Mouse (Mus musculus): ENCODE data around the gene Clint1.

Gene Clint1

DNA sequence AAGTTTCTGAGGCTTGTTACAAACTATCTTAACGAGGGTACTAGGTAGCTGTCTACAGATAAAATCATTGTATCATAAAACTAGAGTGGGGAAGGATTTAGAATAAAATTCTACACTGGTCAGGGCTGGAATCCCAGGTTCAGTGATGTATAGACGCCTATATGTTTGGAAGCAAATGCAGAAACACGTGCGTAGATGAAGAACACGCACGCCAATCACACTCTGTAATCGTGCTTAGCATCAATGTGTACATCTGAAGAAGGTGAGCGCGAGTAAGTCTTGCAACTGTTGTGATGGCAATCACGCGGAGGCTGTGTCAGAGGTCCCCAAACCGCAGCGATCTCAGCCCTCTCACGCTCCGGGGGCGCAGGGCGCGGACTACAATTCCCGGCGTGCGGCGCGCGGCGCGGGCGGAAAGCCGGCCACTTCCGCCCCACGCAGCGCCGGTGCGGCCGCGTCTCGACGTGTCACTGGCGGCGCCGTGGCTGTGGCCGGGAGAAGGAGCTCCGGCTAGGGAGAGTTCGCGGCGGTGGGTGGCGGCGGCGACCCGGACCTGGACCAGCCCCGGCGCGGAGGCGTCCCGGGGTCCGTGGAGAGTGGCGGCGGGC lies at the start of gene Clint1:
TSS of gene Clint1 (plus strand) at position 536 of the 608 bp plus-strand sequence.
- DNase-seq (ENCODE audit: low read depth in 2 of 2, low spot score in 2 of 2), result peak; percentile 88 to 90

DNA sequence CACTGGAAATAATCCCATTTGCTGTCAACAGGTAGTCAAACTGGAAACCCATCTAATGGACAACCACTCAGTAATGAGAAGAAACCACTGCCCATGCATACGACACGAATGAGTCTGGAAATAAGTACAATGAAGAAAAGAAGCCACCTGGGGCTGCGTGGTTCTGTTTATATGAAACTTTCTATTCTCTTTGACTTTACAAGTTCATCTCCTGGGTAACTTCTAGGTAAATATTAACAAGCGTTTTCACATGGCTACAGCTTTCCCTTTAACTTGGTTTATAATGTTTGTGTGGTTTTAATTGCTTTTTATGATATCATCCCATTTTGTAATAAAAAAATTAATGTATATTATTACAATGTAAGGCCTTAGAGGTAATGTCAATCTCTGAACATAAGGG lies 47.8 kb upstream of the Clint1 start:
- no peak for DNase-seq (ENCODE audit: low read depth in 2 of 2, low spot score in 2 of 2)

DNA sequence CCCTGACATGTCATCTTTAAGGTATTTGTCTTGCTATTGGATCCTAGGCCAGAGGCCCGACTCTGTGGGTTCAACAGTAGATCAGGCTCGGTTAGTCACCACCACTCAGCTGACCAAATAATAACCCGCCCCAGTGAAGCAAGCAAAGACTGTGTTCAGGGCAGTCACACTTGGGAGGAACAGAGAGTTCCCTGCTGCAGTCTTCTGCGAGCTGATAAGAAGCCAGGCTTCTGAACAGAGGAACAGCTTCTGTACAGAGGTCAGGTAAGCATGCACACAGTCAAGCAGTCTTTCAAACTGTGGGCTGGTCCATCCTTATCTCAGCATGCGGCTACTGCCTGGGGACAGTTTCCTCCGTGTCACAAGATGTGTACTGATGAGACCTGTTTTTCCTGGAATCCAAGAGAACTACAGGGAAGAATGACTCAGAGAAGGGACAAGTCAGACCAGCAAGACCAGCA lies 46.5 kb upstream of the Clint1 start:
- no peak for DNase-seq (ENCODE audit: low read depth in 2 of 2, low spot score in 2 of 2)

DNA sequence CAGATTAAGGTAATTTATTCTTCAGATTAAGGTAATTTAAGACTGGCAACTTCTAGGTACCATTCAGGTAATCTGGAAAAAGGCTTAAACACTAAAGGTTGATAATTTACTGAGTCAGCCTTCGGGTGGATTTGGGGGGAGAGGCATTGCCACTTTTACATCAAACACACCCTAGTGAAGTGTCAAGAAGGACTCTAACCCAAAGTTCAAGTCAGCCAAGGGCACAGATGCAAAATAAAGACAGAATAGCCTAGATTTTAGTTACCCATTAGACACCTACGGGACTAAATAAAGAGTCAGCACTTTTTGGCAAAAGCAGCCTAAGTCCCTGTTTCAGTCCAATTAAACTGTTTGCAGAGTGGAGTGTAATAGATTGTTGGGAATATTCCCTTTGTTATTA lies 46.0 kb upstream of the Clint1 start:
- DNase-seq (ENCODE audit: low read depth in 2 of 2, low spot score in 2 of 2), result no peak

GRCm38 (mm10) chr11:45806264-45806663 lies 45.6 kb upstream of the Clint1 start:
- no peak for DNase-seq (ENCODE audit: low read depth in 2 of 2, low spot score in 2 of 2)

- DNase-seq (ENCODE audit: low read depth in 2 of 2, low spot score in 2 of 2), result no peak
These were observed 45.0 kb upstream of the Clint1 start for GRCm38 (mm10) chr11:45806809-45807208.

DNA sequence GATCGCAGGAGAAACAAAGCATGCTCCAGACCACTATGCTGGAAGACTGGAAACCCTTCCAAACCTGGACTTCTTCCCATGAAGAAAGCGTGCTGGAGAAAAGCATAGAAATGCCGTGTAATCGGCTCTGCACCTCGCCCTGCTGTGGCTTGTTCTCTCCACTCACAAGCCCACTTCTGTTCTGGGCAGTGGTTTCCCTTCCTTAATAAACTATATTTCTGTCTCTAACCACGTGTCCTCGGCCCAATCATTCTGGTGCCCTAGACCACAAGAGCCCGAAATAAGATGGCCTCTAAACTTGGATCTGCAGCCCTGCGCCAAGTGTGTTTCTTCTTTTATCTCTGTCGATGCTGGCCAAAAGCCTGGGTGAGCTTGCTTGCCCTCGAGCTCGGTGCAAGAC lies 44.0 kb upstream of the Clint1 start:
- no peak for DNase-seq (ENCODE audit: low read depth in 2 of 2, low spot score in 2 of 2)

GRCm38 (mm10) chr11:45809424-45809823 lies 42.4 kb upstream of the Clint1 start:
- no peak for DNase-seq (ENCODE audit: low read depth in 2 of 2, low spot score in 2 of 2)

- DNase-seq (ENCODE audit: low read depth in 2 of 2, low spot score in 2 of 2), result no peak
These were observed 41.8 kb upstream of the Clint1 start for GRCm38 (mm10) chr11:45810056-45810455.

DNA sequence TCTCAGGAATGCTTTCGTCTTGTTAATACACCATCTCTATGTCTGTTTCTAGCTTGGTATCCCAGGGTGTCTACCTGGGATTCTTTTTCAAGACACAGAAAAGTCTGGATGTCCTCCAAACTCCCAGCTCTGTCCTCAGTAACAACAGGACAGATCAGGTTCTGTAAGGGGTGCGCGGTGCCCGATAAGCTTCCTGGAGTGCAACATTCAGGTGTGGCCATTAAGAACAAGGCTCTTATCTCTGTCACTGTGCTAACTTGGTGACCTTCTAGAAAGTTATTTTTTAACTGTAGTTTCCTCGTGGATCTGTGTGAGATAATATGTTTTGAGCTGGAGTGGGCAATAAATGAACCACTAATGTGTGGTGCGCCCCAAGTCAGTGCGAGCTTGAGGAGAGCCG lies 41.0 kb upstream of the Clint1 start:
- DNase-seq (ENCODE audit: low read depth in 2 of 2, low spot score in 2 of 2), result no peak

DNA sequence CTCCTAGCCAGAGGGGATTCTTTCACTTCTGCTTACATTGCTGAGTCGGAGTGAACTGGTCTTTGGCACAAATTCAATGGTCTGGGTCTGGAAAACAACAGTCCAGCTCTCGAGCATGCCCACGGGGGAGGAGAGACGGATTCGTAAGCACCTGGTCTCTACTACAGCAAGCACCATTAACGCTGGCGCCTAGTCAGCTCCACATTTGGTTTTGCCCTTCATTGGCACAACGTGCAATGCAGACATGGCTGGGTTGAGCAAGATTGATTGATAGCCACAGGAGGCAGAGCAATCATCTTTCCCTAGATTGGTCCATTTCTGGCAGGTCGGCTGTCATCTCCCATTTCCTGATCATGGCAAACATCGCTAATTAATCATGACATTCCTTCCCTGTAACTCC lies 36.2 kb upstream of the Clint1 start:
- no peak for DNase-seq (ENCODE audit: low read depth in 2 of 2, low spot score in 2 of 2)

- no peak for DNase-seq (ENCODE audit: low read depth in 2 of 2, low spot score in 2 of 2)
These were observed 35.1 kb upstream of the Clint1 start for GRCm38 (mm10) chr11:45816712-45817111.

DNA sequence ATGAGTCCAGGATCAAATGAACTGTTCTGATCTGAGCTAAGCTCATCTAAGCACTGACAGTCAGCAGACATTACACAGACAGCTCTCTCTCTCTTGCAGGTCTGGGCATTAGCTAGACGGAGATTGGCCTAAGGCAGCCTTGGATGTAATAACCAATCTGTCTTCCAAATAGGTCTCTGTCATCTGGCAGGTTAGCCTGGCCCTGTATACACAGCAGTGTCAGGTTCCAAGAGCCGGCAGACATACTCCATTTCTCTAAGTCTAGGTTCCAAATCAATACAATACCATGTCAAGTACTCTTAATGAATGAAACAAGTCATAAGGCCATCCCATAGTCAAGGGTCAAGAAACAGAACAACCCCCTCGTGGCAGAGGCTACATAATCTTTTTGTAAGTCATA lies 33.9 kb upstream of the Clint1 start:
- DNase-seq (ENCODE audit: low read depth in 2 of 2, low spot score in 2 of 2), result no peak

- no peak for DNase-seq (ENCODE audit: low read depth in 2 of 2, low spot score in 2 of 2)
These were observed 30.9 kb upstream of the Clint1 start for GRCm38 (mm10) chr11:45820930-45821329.

DNA sequence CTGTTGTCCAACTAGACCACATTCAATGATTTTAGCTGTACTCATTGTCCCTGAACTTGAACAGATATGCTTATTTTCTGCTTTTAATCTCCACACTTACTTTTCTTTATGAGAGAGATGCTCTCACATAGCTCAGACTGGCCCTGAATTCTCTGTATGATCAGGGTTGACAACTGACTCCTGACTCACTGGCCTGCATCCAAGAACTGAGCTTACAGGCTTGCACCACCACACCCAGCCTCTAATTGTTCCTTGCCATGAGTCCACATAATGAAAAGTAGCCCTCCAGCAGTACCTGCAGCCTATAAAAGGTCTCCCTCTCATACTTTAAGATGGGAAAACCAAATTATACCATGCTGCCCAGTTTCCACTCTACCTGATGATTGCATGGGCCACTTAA lies 21.7 kb upstream of the Clint1 start:
- no peak for DNase-seq (ENCODE audit: low read depth in 2 of 2, low spot score in 2 of 2)

DNA sequence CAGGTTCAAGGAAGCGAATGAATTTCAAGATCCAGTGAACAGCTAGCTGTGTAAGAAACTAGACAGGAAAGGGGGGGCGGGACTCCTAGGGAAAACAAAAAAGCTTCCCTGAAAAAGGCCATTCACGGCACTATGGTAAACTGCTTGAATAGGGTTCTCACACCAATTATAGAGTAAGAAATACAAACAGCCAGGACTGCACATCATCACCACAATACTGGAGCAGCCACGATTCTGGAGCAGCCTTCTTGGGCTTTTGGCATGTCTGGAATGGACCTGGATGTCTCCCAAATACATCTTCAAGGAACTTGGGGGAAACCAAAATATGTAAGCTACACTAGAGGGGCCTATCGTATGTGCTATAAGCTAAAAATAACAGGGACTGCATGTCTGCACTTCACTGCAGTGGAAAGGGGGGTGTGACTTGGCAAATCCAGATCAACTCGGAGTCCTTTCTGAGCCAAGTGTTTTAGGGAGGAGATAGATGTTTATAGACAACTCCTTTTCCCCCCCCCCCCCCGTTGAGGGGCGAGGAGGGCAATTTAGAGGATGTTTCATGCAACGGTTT lies 21.0 kb upstream of the Clint1 start:
- DNase-seq (ENCODE audit: low read depth in 2 of 2, low spot score in 2 of 2), result no peak

GRCm38 (mm10) chr11:45831476-45832143 lies 20.2 kb upstream of the Clint1 start:
- DNase-seq (ENCODE audit: low read depth in 2 of 2, low spot score in 2 of 2), result no peak

DNA sequence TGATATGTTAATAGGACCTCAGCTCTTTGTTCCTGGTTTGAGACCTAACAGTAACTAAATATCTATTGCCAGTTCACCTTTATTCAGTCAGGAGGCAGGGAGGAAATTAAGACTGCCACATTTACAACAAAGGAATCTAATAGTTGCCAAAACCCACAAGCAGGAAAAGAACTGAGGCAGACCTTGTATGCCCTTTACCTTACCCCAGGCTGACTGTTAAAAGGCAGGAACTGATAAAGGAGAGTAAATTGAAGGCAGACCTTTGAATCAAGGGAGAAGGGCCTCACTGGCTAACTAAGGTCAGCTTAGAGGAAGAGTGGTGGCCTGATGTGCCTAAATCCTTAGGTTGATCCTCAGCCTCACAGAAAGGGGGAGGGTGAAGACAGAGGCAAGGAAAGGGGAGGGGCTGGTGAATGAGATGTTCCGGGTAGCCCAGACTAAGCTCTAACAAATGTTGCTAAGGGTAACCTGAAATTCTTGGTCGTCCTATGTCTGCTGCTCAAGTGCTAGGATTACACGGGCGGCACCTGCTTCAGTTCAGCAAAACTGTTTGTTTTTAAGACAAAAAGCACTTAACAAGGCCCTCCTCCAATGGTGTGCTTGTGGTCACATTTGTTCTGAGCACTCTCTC lies 16.1 kb upstream of the Clint1 start:
- DNase-seq (ENCODE audit: low read depth in 2 of 2, low spot score in 2 of 2), result no peak

DNA sequence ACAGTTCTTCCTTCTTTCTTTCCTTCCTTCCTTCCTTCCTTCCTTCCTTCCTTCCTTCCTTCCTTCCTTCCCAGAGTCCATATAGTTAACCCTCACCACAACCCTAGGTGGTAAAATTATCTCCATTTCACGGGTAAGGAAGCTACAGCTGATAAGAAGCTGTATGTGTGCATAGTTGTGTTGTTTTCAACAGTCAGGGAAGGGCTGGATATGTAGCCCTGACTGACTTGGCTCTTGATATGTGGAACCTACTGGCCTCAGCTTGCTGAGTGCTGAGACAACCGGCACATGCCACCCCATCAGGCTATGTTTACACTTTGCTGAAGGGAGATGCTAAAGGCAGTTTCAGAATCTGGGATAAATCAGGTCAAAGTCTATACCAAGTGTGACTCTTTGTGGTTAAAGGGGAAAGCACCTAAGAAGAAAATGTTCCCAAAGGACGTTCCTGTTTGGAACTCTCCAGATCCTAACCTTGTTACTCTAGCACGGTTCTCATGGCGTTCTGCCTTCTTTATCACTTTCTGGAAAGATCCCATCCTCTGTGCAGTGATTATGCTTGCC lies 14.5 kb upstream of the Clint1 start:
- no peak for DNase-seq (ENCODE audit: low read depth in 2 of 2, low spot score in 2 of 2)

DNA sequence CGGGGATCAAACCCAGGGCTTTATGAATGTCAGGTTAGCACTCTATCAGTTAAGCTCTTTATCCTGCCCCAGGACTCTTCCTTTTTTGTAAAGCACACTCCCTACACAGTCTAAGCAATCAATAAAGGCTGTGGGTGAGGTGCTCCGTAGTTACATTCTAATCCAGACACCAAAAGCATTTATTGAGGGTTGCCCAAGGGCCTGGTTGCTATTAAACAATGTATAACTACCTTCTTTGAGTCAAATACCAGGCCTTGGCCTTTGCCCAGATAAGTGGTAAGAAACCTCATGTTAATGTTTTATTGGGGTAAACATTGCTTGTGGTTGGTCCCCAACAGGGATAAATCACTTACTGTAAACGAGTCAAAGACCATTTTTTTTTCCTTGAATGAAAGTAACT lies 13.4 kb upstream of the Clint1 start:
- no peak for DNase-seq (ENCODE audit: low read depth in 2 of 2, low spot score in 2 of 2)

DNA sequence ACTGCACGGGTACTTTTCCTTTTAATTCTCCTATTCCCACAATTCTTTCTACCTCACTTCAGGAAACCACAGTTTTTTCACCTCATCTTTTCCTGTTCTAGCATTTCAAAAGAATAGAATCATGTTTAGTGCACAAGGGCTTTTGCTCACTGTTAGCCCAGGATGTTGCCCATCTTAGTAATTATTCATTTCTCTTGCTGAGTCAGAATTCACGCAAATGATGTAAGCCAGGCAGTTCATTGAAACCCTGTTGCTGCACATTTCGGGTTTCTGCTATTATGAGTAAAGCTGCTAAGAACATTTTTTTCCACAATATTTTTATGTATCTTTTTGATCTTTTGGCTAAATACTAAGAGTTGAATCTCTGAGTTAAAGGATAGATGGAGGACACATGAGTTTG lies 11.5 kb upstream of the Clint1 start:
- DNase-seq (ENCODE audit: low read depth in 2 of 2, low spot score in 2 of 2), result no peak

GRCm38 (mm10) chr11:45846008-45846407 lies 5.8 kb upstream of the Clint1 start:
- DNase-seq (ENCODE audit: low read depth in 2 of 2, low spot score in 2 of 2), result no peak
